Mouse (Mus musculus): ENCODE results near the gene Rnf183.

GRCm38 (mm10) chr4:62468158-62468557, 33.1 kb upstream of the Rnf183 start:
- TF ChIP-seq MAX (IDR thresholded peaks at IDR 0.05; ENCODE audit: low read length) = no peak
- no peak for TF ChIP-seq MAFK (IDR thresholded peaks at IDR 0.05; ENCODE audit: borderline replicate concordance, low read depth, low read length)
- TF ChIP-seq POLR2A (IDR thresholded peaks at IDR 0.05; ENCODE audit: control insufficient read depth in 1 of 2, insufficient read depth in 1 of 2, low read depth in 1 of 2, low read length in 2 of 2, poor library complexity in 1 of 2) = no peak
